Mouse (Mus musculus) myocyte (in vitro differentiated cells): ENCODE measurements around the gene Il4ra.

ENCODE experiments used
- MYOG ChIP-seq, 3 experiments: IDR thresholded peaks; one replicate each; pipeline ENCODE4 v1.6.1; 2011; ENCODE audit warnings: control low read depth in 2 of 3, low read depth in 2 of 3, mild to moderate bottlenecking in 2 of 3; ENCODE audit not compliant: insufficient read length in 2 of 3, control insufficient read depth in 1 of 3, insufficient read depth in 1 of 3
- POLR2A ChIP-seq: IDR thresholded peaks from one replicate; pipeline ENCODE4 v1.6.1; 2011; ENCODE audit warnings: low read depth, mild to moderate bottlenecking, control low read depth, moderate library complexity; ENCODE audit not compliant: insufficient read length
- REST ChIP-seq: IDR thresholded peaks from one replicate; pipeline ENCODE4 v1.6.1; 2011; ENCODE audit warnings: mild to moderate bottlenecking, control low read depth, moderate library complexity; ENCODE audit not compliant: insufficient read depth, insufficient read length
- TCF12 ChIP-seq: IDR thresholded peaks from one replicate; pipeline ENCODE4 v1.6.1; 2011; ENCODE audit warnings: mild to moderate bottlenecking, control low read depth; ENCODE audit not compliant: poor library complexity, insufficient read depth, severe bottlenecking
- TCF3 ChIP-seq: IDR thresholded peaks from one replicate; pipeline ENCODE4 v1.6.1; 2011; ENCODE audit warnings: low read depth, control low read depth; ENCODE audit not compliant: insufficient read length

GRCm38 (mm10) chr7:125523051-125523450 lies 28.9 kb upstream of the Il4ra start:
- TF ChIP-seq POLR2A (no peak), TCF3 (no peak), REST (no peak), MYOG (IDR thresholded peaks at IDR 0.05; ENCODE audit: control insufficient read depth in 1 of 3, insufficient read depth in 1 of 3, insufficient read length in 2 of 3, low read depth in 2 of 3) (no peak), TCF12 (no peak)
